Mouse (Mus musculus): Measurements from ENCODE around the gene Bloc1s6.

Bloc1s6 gene

DNA sequence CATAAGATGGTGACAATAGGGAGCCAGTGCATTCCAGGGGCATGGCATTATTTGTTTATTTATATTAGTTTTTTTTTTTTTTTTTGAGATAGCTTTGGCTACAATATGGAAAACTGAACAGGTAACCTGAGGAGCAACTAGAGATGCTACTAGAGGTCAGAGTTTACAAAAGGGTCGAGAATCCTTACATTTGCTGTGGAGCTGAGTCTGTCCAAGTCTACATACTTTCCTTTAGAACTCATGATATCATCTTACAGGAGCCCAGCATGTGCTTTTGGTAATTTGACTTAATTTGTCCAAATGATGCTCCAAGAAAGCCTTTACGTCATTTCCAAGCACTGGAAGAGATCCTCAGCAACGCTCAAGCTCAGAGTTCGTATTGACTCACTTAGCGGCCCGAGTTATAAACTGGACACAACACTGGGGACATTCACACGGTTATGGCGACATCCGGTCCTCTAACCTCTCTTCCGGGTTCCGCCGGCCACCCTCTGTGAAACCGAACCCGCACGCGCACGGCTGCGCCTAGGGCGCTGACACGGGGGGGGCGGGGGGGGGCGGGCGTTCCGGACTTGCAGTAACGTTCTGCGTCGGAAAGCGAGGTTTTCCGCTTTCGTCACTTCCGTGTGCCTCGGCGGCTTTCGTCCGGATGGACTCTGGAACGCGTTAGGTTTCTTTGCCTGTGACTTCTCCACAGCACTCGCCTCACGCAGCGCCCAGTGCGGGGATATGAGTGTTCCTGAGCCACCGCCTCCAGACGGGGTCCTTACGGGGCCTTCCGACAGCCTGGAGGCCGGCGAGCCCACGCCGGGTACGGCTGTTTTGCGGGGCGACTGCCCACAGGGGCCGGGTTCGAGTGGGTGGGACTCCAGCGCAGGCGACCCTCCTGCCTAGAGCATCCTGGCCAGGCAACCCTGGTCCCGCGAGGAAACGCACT lies at the start of gene Bloc1s6:
Bloc1s6 (plus strand) TSS at position 610 of the 937 bp plus-strand sequence.
- DNase-seq (ENCODE audit: low spot score in 2 of 2): peak; percentile 87 to 90

- DNase-seq (ENCODE audit: low spot score in 2 of 2): no peak
These were observed 40.8 kb upstream of the Bloc1s6 start for GRCm38 (mm10) chr2:122697526-122697925.

DNA sequence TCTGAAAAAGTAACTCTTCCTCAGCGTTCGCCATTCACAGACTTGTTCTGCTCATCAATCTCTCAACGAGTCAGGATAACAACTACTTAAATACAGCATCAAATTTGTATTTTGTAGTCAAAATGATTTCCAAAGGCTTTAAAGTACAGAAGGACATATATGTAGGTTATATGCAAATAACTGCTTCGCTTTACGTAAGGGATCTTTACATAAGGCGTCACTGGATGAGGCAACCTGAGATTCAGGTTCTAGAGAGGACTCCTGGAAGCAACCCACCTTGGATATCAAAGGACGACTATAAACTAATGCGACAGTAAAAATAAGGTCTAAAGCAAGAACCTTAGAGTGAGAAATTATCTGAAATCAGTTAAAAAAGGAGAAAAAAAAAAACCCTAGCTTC lies 37.3 kb upstream of the Bloc1s6 start:
- no peak for DNase-seq (ENCODE audit: low spot score in 2 of 2)

DNA sequence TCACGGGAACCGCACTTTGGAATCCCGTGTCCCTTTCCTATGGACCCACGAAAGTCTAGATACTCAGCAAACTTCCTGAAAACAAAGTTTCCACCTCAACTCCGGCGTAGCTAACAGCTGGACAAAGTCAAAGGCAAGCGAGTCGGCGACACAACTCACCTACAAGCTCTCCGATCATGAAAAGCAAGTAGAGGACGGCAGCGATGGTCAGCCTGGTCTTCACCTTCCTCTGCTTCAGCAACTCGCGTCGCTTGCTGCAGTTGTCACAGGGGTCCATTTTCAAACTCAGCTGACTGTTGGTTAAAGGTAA lies 36.5 kb upstream of the Bloc1s6 start:
- no peak for DNase-seq (ENCODE audit: low spot score in 2 of 2)

GRCm38 (mm10) chr2:122702181-122703036 lies 35.9 kb upstream of the Bloc1s6 start, which contains the start of gene Slc30a4:
Gene Slc30a4 (minus strand): TSS chr2:122702663.
- peak; percentile 53 to 79 for DNase-seq (ENCODE audit: low spot score in 2 of 2)

DNA sequence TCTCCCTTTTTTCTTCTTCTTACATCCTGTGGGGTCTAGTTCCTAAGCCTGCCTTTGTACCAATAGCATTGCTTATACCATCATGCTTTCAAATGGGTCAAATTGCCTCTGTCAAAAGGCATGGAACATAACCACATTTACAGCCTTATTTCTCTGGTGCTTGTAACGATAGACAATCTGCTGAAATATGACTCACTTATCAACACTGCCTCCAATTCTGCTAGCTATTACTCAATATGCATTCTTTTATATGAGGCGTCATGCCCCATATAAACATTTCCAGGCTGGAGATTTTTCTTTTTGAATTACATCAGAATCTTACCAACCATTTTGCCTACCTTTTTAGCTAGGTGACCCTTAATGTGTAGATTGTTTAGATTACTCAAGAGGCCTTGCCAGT lies 33.7 kb upstream of the Bloc1s6 start:
- DNase-seq (ENCODE audit: low spot score in 2 of 2): no peak

DNA sequence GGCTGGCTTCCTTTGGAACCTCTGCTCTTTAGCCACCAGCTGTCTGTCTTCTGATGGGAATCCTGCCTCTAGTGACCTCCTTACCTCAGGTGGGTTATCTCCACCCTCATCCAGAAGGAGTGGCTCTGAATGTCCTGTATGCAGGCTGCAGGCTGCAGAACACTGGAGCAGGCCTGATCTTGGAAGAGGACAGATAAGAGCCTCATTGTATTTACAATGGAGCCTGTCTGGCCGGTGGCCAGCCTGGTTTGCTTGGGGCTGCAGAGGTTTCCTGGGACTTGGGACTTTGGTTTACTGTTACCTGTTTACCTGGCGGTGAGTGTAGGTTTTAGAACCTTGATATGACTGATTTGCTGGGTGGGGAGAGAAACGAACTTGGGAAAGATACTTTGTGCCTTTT lies 30.2 kb upstream of the Bloc1s6 start:
- DNase-seq (ENCODE audit: low spot score in 2 of 2): no peak

GRCm38 (mm10) chr2:122709156-122709555 lies 29.1 kb upstream of the Bloc1s6 start:
- DNase-seq (ENCODE audit: low spot score in 2 of 2): no peak

GRCm38 (mm10) chr2:122711911-122712310 lies 26.4 kb upstream of the Bloc1s6 start:
- no peak for DNase-seq (ENCODE audit: low spot score in 2 of 2)

- DNase-seq (ENCODE audit: low spot score in 2 of 2): no peak
These were observed 25.5 kb upstream of the Bloc1s6 start for GRCm38 (mm10) chr2:122712848-122713247.

DNA sequence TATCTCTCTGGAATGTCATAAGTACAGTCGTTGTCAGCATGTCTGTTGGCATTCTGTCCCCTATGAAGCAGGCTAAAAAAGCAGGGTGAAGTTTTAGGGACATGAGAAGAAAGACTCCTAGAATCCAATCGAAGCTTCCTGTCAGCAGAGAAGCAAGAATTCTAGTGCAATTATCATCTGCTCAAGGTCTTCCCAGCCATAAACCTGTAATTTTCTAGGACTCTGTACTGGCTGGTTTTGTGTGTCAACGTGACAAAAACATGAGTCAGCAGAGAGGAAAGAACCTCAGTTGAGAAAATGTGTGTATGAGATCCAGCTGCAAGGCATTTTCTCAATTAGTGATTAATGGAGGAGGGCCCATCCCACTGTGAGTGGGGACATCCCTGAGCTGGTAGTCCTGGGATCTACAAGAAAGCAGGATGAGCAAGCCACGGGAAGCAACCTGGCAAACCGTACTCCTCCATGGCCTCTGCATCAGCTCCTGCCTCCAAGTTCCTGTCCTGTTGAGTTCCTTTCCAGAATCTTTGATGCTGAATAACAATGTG lies 23.1 kb upstream of the Bloc1s6 start:
- no peak for DNase-seq (ENCODE audit: low spot score in 2 of 2)

DNA sequence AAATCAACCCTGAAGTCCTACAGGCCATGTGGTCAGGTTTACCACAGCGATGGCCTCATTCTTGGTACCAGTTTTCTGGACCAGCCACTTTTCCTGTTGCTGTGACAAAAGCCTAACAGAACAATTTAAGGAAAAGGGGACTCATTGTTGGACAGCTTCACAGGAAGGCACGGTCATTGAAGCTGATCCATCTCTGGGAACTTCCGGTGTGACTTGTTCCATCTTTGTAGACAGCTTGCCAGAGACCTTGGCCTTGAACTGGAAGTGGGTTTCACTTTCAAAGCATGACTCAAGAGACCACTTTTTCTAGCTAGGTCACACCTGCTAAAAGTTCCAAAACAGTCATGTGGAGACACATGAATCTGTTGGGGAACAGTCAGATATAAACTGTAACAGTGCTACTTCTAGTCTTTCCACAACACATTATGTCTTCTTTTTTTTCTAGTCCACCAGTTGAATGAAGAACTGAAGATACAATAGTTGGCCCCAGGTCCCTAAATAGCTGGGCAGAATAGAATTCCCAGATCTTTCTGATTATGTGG lies 21.9 kb upstream of the Bloc1s6 start:
- no peak for DNase-seq (ENCODE audit: low spot score in 2 of 2)

- no peak for DNase-seq (ENCODE audit: low spot score in 2 of 2)
These were observed 19.1 kb upstream of the Bloc1s6 start for GRCm38 (mm10) chr2:122719232-122719631.

GRCm38 (mm10) chr2:122720564-122720963 lies 17.7 kb upstream of the Bloc1s6 start:
- no peak for DNase-seq (ENCODE audit: low spot score in 2 of 2)

- DNase-seq (ENCODE audit: low spot score in 2 of 2): no peak
These were observed 12.7 kb upstream of the Bloc1s6 start for GRCm38 (mm10) chr2:122725604-122726003.

- DNase-seq (ENCODE audit: low spot score in 2 of 2): no peak
These were observed 6.8 kb upstream of the Bloc1s6 start for GRCm38 (mm10) chr2:122731456-122731855.

DNA sequence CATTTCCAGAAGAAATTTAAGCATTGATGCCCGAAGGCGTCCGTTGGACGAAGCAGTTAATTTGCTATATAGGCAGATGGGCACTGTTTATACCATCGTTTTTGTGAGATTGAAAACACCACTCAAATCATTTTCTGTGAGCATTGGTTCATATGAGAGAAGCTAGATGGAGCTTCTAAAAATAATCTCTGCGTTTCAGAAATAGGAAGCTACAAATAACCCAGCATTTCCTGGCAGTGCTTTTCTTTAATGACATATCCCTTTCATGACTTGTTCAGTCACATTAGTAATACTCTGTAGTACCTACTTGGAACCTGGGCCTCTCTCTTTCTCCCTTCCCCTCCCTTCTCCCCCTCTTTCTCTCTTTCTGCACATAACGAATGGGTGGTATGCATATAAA lies 720 bp downstream of the Bloc1s6 start:
- no peak for DNase-seq (ENCODE audit: low spot score in 2 of 2)

DNA sequence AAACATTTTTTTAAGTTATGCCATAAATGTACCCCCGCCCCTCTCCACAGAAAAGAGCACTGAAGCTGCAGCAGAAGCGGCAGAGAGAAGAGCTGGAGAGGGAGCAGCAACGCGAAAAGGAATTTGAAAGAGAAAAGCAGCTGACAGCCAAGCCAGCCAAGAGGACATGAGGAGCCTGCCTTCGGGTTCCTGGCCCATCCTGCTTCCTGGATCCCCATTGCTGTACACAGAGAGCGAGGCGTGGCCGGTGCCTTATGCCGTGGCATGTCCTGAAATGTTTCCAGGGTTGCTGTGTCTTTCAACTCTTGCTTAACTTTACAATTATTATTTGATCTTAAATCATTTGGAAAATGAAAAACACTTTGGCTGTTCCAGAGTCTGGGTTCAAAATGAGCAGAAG lies 8.2 kb downstream of the Bloc1s6 start:
- no peak for DNase-seq (ENCODE audit: low spot score in 2 of 2)

DNA sequence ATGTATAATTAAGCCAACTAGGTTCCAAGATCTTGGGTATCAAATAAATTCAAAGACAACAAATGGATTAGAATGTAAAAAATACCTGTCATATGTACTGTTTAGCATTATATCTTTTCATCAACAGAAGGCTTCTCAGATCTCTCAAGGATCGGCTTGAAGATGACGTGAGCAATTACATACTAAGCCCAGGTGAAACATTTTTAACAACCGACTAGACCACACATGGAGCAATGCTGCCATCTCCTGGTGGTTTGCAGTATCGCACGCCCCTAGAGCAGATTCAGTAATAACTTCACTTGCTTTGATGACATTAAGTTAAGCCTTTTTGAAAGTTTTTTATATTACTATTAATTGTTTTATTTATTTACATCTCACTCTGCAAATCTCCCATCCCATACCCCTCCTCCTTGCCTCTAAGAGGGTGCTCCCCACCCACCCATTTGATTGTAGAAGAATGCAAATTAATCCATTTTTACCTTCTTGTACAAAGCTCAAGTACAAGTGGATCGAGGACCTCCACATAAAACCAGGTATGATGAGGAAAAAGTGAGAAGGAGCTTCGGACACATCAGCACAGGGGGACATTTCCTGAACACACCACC lies 15.5 kb downstream of the Bloc1s6 start:
- DNase-seq (ENCODE audit: low spot score in 2 of 2): peak in 1 of 2 experiments; percentile 47

- DNase-seq (ENCODE audit: low spot score in 2 of 2): no peak
These were observed 21.5 kb downstream of the Bloc1s6 start for GRCm38 (mm10) chr2:122759791-122760190.

DNA sequence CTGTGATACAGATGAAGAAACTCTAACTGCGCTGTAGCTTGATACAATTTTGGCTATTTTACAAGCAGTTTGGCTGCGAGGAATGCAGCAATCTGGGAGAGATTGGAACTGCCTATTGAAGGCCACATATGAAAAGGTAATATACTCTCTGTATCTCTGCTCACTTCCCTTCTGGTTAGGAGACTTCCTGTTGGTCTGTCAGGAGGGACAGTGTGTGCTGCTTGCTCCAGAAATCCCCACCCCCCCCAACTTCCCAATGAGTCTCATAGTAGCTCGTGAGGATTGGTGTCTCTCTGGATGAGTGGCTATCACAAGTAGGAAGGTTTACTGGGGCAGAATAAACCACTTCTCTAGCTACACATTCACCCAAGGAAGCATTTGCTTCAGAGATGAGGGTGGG lies 24.7 kb downstream of the Bloc1s6 start:
- DNase-seq (ENCODE audit: low spot score in 2 of 2): no peak

DNA sequence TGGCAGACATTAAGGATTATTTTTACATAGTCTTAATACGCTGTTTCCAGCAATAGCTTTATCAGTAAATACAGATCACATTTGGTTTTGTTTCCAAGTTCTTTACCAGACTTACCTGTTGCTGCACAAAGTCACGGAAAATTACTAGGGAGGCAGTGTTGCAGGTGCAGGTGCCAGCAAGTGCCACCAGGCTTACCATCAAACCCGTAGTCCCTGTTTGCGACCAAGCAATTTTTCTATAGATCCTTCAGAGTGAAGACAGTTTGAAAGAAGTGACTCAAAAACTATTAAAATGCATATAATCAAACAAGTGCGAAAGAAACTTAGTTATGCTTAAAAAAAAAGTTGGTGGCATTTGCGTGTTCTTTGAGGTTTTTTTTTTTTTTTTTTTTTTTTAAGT lies 26.2 kb downstream of the Bloc1s6 start:
- no peak for DNase-seq (ENCODE audit: low spot score in 2 of 2)

All from frontal cortex, postnatal 10 days (tissue).